Mouse (Mus musculus): ENCODE data around the gene Eif2s1.

- no peak for TF ChIP-seq EP300 (IDR thresholded peaks at IDR 0.05; ENCODE audit: low read depth)
- TF ChIP-seq CTCF (IDR thresholded peaks at IDR 0.05; ENCODE audit: low read depth) = no peak
Observed at GRCm38 (mm10) chr12:78921421-78921820, 59.8 kb downstream of the Eif2s1 start.

All from liver, postnatal 0 days (tissue).